Mouse (Mus musculus) lung, postnatal 0 days (tissue): ENCODE measurements around the gene Tmem213. TPM values are rescaled to one million over a fixed set of nuclear protein-coding genes. Genes with fewer than 3 reads are reported as not detected.

Source experiments
- ATAC-seq: fragments of 200-750 bp; cut with Nextera tagmentation; 2 replicates; pipeline ENCODE4 v1.8.0; 2017; ENCODE audit warnings: moderate library complexity
- DNase-seq: peaks from one replicate; pipeline ENCODE4 v3.0.0-alpha.2; 2016; ENCODE audit warnings: low spot score
- H3K27ac ChIP-seq: fragments of 300-500 bp; sonication (generic); 2 replicates; pipeline ENCODE4 v1.5.1; 2014; ENCODE audit warnings: antibody characterized with exemption, mild to moderate bottlenecking, low read length, mixed read lengths
- H3K27me3 ChIP-seq: fragments of 300-500 bp; sonication (generic); replicated peaks from 2 replicates; pipeline ENCODE4 v1.6.1; 2014; ENCODE audit warnings: low read length, mixed read lengths; ENCODE audit not compliant: insufficient read depth
- H3K36me3 ChIP-seq: fragments of 300-500 bp; sonication (generic); 2 replicates; pipeline ENCODE4 v1.6.1; 2014; ENCODE audit warnings: low read length, mixed read lengths; ENCODE audit not compliant: insufficient read depth
- H3K4me1 ChIP-seq: fragments of 300-500 bp; sonication (generic); 2 replicates; pipeline ENCODE4 v1.6.1; 2014; ENCODE audit warnings: antibody characterized with exemption, low read depth, low read length, mixed read lengths; ENCODE audit not compliant: insufficient read depth
- H3K4me2 ChIP-seq: fragments of 300-500 bp; sonication (generic); replicated peaks from 2 replicates; pipeline ENCODE4 v1.6.1; 2014; ENCODE audit warnings: low read depth, mild to moderate bottlenecking, low read length, moderate library complexity, mixed read lengths
- H3K4me3 ChIP-seq: fragments of 300-500 bp; sonication (generic); 2 replicates; pipeline ENCODE4 v1.5.1; 2014; ENCODE audit warnings: low read depth, low read length
- H3K9ac ChIP-seq: fragments of 300-500 bp; sonication (generic); replicated peaks from 2 replicates; pipeline ENCODE4 v1.6.1; 2014; ENCODE audit warnings: low read depth, mild to moderate bottlenecking
- H3K9me3 ChIP-seq: fragments of 300-500 bp; sonication (generic); 2 replicates; pipeline ENCODE4 v1.6.1; 2016; ENCODE audit warnings: low read length, mixed read lengths
- CTCF ChIP-seq: IDR thresholded peaks from 2 replicates; pipeline ENCODE4 v1.5.1; 2016; ENCODE audit warnings: antibody characterized with exemption, mild to moderate bottlenecking
- EP300 ChIP-seq: IDR thresholded peaks from 2 replicates; pipeline ENCODE4 v1.6.1; 2016; ENCODE audit warnings: antibody characterized with exemption, mild to moderate bottlenecking, control low read depth
- WGBS: fragments of 180-500 bp; shearing (Covaris S2); extraction: QIAGEN DNeasy Blood & Tissue Kit; methylation state at CpG from one replicate; pipeline ENCODE4 v1.1.7; 2014; 5-methylcytosine and 5-hydroxymethylcytosine counted together
- polyA plus RNA-seq: library from polyadenylated mRNA; unstranded; fragments of >200 nt; fragmentation: Nextera tagmentation; extraction: Ambion mirVana; gene quantifications from 2 replicates; pipeline ENCODE4 v1.2.1, GENCODE M21; 2015

Gene Tmem213
- polyA plus RNA-seq, 1 experiment from 2014 or later, result 99.1 TPM

- H3K9ac ChIP-seq, result no peak overlapping the region
- H3K27ac ChIP-seq, result no peak overlapping the region
- H3K4me1 ChIP-seq, result no peaks in the 10 kb centered on the region
- H3K36me3 ChIP-seq, result no peaks in the 10 kb centered on the region
- H3K9me3 ChIP-seq, result no peaks in the 10 kb centered on the region
- ATAC-seq, result no peak
- no peak overlapping the region for H3K4me3 ChIP-seq
- TF ChIP-seq CTCF (no peak), EP300 (no peak)
- H3K27me3 ChIP-seq, result no peaks in the 10 kb centered on the region
- 73% methylated on average over 14 of the region's 14 CpGs for WGBS
- H3K4me2 ChIP-seq, result no peak overlapping the region
- no peak for DNase-seq
Measured at GRCm38 (mm10) chr6:38128115-38128514, 19.1 kb downstream of the Tmem213 start.

GRCm38 (mm10) chr6:38129883-38130282 is 20.8 kb downstream of the Tmem213 start:
- no peak overlapping the region for H3K4me2 ChIP-seq
- no peaks in the 10 kb centered on the region for H3K27me3 ChIP-seq
- H3K4me1 ChIP-seq, result no peaks in the 10 kb centered on the region
- H3K4me3 ChIP-seq, result no peak overlapping the region
- 94% methylated on average over 5 of the region's 5 CpGs for WGBS
- no peak overlapping the region for H3K27ac ChIP-seq
- DNase-seq (no peak), ATAC-seq (no peak)
- H3K9me3 ChIP-seq, result no peaks in the 10 kb centered on the region
- no peak overlapping the region for H3K9ac ChIP-seq
- no peaks in the 10 kb centered on the region for H3K36me3 ChIP-seq
- TF ChIP-seq EP300 (no peak), CTCF (peak; percentile 42)

GRCm38 (mm10) chr6:38131801-38132231 is 22.8 kb downstream of the Tmem213 start:
- Histone ChIP-seq H3K4me3 (no peak overlapping the region), H3K36me3 (no peaks in the 10 kb centered on the region), H3K27me3 (no peaks in the 10 kb centered on the region), H3K27ac (no peak overlapping the region), H3K4me2 (no peak overlapping the region), H3K4me1 (no peaks in the 10 kb centered on the region), H3K9ac (no peak overlapping the region), H3K9me3 (no peaks in the 10 kb centered on the region)
- DNase-seq (no peak), ATAC-seq (no peak)
- TF ChIP-seq EP300, result no peak
- no peak for TF ChIP-seq CTCF
- WGBS, result 63% methylated on average over 4 of the region's 4 CpGs

GRCm38 (mm10) chr6:38134806-38135559 is 25.9 kb downstream of the Tmem213 start:
- H3K9ac ChIP-seq, result no peak overlapping the region
- H3K27ac ChIP-seq, result no peak overlapping the region
- H3K36me3 ChIP-seq, result no peaks in the 10 kb centered on the region
- H3K4me3 ChIP-seq, result no peak overlapping the region
- 81% methylated on average over 8 of the region's 8 CpGs for WGBS
- DNase-seq (no peak), ATAC-seq (no peak)
- H3K27me3 ChIP-seq, result no peaks in the 10 kb centered on the region
- H3K4me1 ChIP-seq, result no peaks in the 10 kb centered on the region
- no peaks in the 10 kb centered on the region for H3K9me3 ChIP-seq
- TF ChIP-seq CTCF (no peak), EP300 (no peak)
- no peak overlapping the region for H3K4me2 ChIP-seq

GRCm38 (mm10) chr6:38139086-38139485 is 30.0 kb downstream of the Tmem213 start:
- ATAC-seq, result no peak
- H3K4me3 ChIP-seq, result no peak overlapping the region

GRCm38 (mm10) chr6:38140402-38140801 is 31.3 kb downstream of the Tmem213 start:
- Histone ChIP-seq H3K4me1 (peaks cover 5% of the 10 kb centered on the region; the same call in 1 of the 2 replicates), H3K36me3 (no peaks in the 10 kb centered on the region), H3K9ac (no peak overlapping the region), H3K27me3 (no peaks in the 10 kb centered on the region), H3K27ac (no peak overlapping the region), H3K4me3 (no peak overlapping the region), H3K9me3 (no peaks in the 10 kb centered on the region), H3K4me2 (no peak overlapping the region)
- DNase-seq (no peak), ATAC-seq (no peak)
- WGBS, result 82% methylated on average over 9 of the region's 9 CpGs
- TF ChIP-seq CTCF, result no peak
- TF ChIP-seq EP300, result no peak

More at GRCm38 (mm10) chr6:38139086-38139485, 30.0 kb downstream of the Tmem213 start:
- peaks cover 5% of the 10 kb centered on the region; the same call in 1 of the 2 replicates for H3K4me1 ChIP-seq
- 92% methylated on average over 3 of the region's 3 CpGs for WGBS
- no peak overlapping the region for H3K27ac ChIP-seq
- no peak for DNase-seq
- no peak overlapping the region for H3K4me2 ChIP-seq
- H3K36me3 ChIP-seq, result no peaks in the 10 kb centered on the region
- H3K9ac ChIP-seq, result no peak overlapping the region
- no peaks in the 10 kb centered on the region for H3K9me3 ChIP-seq
- H3K27me3 ChIP-seq, result no peaks in the 10 kb centered on the region
- TF ChIP-seq CTCF (no peak), EP300 (no peak)
